Mouse (Mus musculus): Measurements from ENCODE around the gene Zfp941. TPM values are rescaled to one million over a fixed set of nuclear protein-coding genes. Genes with fewer than 3 reads are reported as not detected.

Gene Zfp941
- polyA plus RNA-seq, 1 experiment from 2014 or later: 21.5 TPM

- ATAC-seq (ENCODE audit: low read depth): no peak
- H3K9ac ChIP-seq: no peak overlapping the region
- peaks cover 12% of the 10 kb centered on the region for H3K27me3 ChIP-seq
- no peak overlapping the region for H3K4me3 ChIP-seq
- no peaks in the 10 kb centered on the region for H3K4me1 ChIP-seq (replicated peaks)
- no peak overlapping the region for H3K4me2 ChIP-seq
- no peaks in the 10 kb centered on the region for H3K9me3 ChIP-seq
- WGBS: 92% methylated on average over 2 of the region's 2 CpGs
- H3K36me3 ChIP-seq: no peaks in the 10 kb centered on the region
- H3K27ac ChIP-seq (replicated peaks): no peak overlapping the region
Measured at GRCm38 (mm10) chr7:140835758-140836087, 13.7 kb upstream of the Zfp941 start.

- Histone ChIP-seq H3K27me3 (0 out of 2 replicates have a peak, but pooled peaks cover 7% of the 10 kb centered on the region), H3K27ac (replicated peaks) (no peak within 1 kb of the TSS), H3K9me3 (no peaks in the 10 kb centered on the region), H3K9ac (no peak within 1 kb of the TSS), H3K4me3 (no peak within 1 kb of the TSS), H3K4me1 (replicated peaks) (no peaks in the 10 kb centered on the region), H3K36me3 (no peaks in the 10 kb centered on the region), H3K4me2 (no peak within 1 kb of the TSS)
- 49% methylated on average over 20 of the region's 20 CpGs for WGBS
- no peak for ATAC-seq (ENCODE audit: low read depth)
Measured at GRCm38 (mm10) chr7:140834968-140835757, 13.2 kb upstream of the Zfp941 start, which contains the start of gene Urah. Urah (plus strand) TSS chr7:140835018.

DNA sequence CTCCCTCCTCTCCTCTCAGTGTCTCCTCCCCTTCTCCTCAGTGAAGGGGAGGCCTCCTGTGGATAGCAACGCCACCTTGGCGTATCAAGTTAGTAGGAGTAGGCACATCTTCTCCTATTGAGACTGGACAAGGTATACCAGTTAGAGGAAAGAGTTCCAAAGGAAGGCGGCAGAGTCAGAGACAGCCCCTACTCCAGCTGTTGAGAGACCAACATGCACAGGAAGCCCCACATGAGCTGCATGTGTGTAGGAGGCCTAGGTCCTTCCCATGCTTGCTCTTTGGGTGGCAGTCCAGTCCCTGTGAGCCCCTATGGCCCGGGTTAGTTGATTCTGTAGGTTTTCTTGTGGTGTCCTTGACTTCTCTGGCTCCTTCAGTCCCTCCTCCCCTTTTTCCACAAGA, 11.4 kb upstream of the Zfp941 start:
- no peak overlapping the region for H3K4me2 ChIP-seq
- ATAC-seq (ENCODE audit: low read depth): no peak
- H3K9ac ChIP-seq: no peak overlapping the region
- H3K36me3 ChIP-seq: no peaks in the 10 kb centered on the region
- no peak overlapping the region for H3K27ac ChIP-seq (replicated peaks)
- no peaks in the 10 kb centered on the region for H3K27me3 ChIP-seq
- H3K9me3 ChIP-seq: no peaks in the 10 kb centered on the region
- WGBS: 85% methylated on average over 4 of the region's 4 CpGs
- no peaks in the 10 kb centered on the region for H3K4me1 ChIP-seq (replicated peaks)
- no peak overlapping the region for H3K4me3 ChIP-seq

- Histone ChIP-seq H3K27me3 (no peaks in the 10 kb centered on the region), H3K4me1 (replicated peaks) (no peaks in the 10 kb centered on the region), H3K36me3 (no peaks in the 10 kb centered on the region), H3K4me2 (no peak overlapping the region), H3K9ac (no peak overlapping the region), H3K4me3 (no peak overlapping the region), H3K27ac (replicated peaks) (no peak overlapping the region), H3K9me3 (no peaks in the 10 kb centered on the region)
- no peak for ATAC-seq (ENCODE audit: low read depth)
- WGBS: 73% methylated on average over 6 of the region's 6 CpGs
Measured at GRCm38 (mm10) chr7:140831447-140831846, 9.5 kb upstream of the Zfp941 start.

DNA sequence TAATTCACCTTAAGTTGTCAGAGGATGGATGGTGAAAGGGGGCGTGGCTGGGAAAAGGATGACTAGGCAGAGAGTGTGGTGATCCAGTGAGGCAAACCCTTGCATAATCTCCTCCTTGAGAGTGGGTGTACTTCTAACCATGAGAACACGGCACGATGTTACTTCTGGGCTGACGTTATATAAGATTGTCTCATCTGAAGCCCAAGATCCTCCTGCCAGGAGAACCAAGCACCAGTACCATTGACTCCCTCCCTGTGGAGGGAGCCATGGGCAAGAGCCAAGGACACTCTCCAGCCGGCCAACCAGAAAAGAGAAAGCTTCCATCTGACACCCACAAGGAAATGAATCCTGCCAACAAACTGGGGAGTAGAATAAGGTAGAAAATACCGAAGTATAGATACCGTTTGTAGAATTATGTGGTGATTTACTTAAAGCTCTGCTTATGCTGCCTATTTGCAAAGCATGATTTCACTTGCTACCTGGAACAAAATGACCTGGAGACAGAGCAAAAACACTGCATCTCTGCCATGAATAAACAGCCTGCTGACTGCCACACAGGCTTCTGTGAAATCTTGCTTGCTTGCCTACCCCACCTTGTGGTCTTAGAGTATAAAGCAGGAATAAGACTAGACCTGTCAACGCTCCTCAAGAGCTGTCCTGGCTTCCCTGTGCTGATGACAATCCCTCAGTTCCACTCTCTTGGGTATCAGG, 6.3 kb upstream of the Zfp941 start:
- Histone ChIP-seq H3K9me3 (no peaks in the 10 kb centered on the region), H3K27me3 (no peaks in the 10 kb centered on the region), H3K4me3 (no peak overlapping the region), H3K4me1 (replicated peaks) (no peaks in the 10 kb centered on the region), H3K9ac (no peak overlapping the region), H3K27ac (replicated peaks) (no peak overlapping the region), H3K4me2 (no peak overlapping the region), H3K36me3 (no peaks in the 10 kb centered on the region)
- ATAC-seq (ENCODE audit: low read depth): peak; percentile 32; the same call in 1 of the 2 replicates
- WGBS: 49% methylated on average over 8 of the region's 8 CpGs

GRCm38 (mm10) chr7:140822731-140823130, 753 bp upstream of the Zfp941 start:
- Histone ChIP-seq H3K4me1 (replicated peaks) (peaks cover 18% of the 10 kb centered on the region), H3K9ac (no peak overlapping the region), H3K27ac (replicated peaks) (no peak overlapping the region), H3K9me3 (no peaks in the 10 kb centered on the region), H3K4me3 (no peak overlapping the region), H3K27me3 (0 out of 2 replicates have a peak, but pooled peaks cover 4% of the 10 kb centered on the region), H3K4me2 (no peak overlapping the region), H3K36me3 (peaks cover 5% of the 10 kb centered on the region)
- WGBS: 87% methylated on average over 4 of the region's 4 CpGs
- ATAC-seq (ENCODE audit: low read depth): no peak

DNA sequence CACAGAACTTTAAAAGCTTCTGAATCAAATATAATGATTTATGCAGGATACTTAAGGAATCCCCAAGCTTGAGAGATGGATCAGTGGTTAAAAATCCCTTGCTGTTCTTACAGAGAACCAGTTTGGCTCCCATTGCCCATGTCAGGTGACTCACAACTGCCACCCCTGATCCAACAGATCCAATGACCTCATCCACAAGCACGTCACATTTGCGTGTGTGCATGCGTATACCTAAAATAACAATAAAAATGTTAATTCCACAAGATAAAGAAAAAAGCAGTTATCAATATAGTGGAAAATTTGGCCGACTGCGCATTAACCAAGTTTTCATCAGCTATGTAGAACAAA, 699 bp downstream of the Zfp941 start:
- peaks cover 11% of the 10 kb centered on the region for H3K36me3 ChIP-seq
- peak overlapping the region; percentile 64 for H3K4me3 ChIP-seq
- peak overlapping the region; percentile 66 for H3K4me2 ChIP-seq
- peak; percentile 68 for ATAC-seq (ENCODE audit: low read depth)
- WGBS: 45% methylated on average over 5 of the region's 5 CpGs
- H3K27me3 ChIP-seq: 0 out of 2 replicates have a peak, but pooled peaks cover 4% of the 10 kb centered on the region
- peak overlapping the region; percentile 78 for H3K9ac ChIP-seq
- H3K27ac ChIP-seq (replicated peaks): peak overlapping the region; percentile 90
- peaks cover 18% of the 10 kb centered on the region for H3K4me1 ChIP-seq (replicated peaks)
- no peaks in the 10 kb centered on the region for H3K9me3 ChIP-seq

- no peaks in the 10 kb centered on the region for H3K9me3 ChIP-seq
- 0 out of 2 replicates have a peak overlapping the region, but pooled peaks have one; percentile 5 for H3K4me3 ChIP-seq
- H3K27ac ChIP-seq (replicated peaks): no peak overlapping the region
- 48% methylated on average over 4 of the region's 4 CpGs for WGBS
- peaks cover 11% of the 10 kb centered on the region for H3K36me3 ChIP-seq
- H3K27me3 ChIP-seq: 0 out of 2 replicates have a peak, but pooled peaks cover 4% of the 10 kb centered on the region
- ATAC-seq (ENCODE audit: low read depth): no peak
- H3K4me2 ChIP-seq: peak overlapping the region; percentile 66
- H3K9ac ChIP-seq: no peak overlapping the region
- peaks cover 18% of the 10 kb centered on the region for H3K4me1 ChIP-seq (replicated peaks)
Measured at GRCm38 (mm10) chr7:140820173-140820572, 1.8 kb downstream of the Zfp941 start.

DNA sequence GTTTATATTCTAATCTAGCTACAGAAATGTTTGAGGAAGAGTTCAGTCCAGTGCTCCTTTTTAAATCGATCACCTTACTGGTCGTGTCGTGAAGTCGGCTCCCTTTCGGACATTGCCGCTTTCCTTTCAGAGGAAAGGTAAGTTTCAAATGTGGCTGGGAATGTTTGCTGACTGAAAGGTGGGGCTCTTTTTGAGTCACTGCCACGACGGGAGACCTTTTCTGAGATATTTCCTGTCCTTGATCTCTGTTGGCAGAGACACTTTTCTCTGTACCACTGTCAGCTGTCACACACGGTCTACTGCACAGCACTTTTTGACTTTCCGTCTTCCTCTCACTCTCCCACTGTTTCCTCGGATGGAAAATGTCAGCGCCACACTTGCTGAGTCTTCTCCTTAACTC, 9.1 kb downstream of the Zfp941 start:
- Histone ChIP-seq H3K9ac (no peak overlapping the region), H3K27me3 (no peaks in the 10 kb centered on the region), H3K4me2 (no peak overlapping the region), H3K4me1 (replicated peaks) (no peaks in the 10 kb centered on the region), H3K9me3 (no peaks in the 10 kb centered on the region), H3K36me3 (peaks cover 41% of the 10 kb centered on the region), H3K27ac (replicated peaks) (no peak overlapping the region), H3K4me3 (no peak overlapping the region)
- WGBS: 92% methylated on average over 12 of the region's 12 CpGs
- ATAC-seq (ENCODE audit: low read depth): no peak

DNA sequence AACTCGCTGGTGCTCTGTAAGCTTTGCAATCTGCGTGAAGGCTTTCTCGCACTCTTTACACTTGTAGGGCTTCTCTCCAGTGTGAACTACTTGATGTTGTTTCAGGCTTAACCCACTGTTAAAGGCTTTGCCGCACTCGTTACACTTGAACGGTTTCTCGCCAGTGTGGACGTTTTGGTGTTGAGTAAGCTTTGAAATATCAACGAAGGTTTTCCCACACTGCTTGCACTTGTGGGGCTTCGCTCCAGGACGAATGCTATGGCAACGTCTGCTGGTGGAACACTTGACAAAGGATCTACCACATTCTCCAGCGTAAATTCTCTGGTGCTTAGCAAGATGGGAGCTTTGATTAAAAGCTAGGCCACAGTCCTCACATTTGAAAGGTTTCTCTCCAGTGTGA, 10.3 kb downstream of the Zfp941 start:
- no peak overlapping the region for H3K9ac ChIP-seq
- no peak overlapping the region for H3K4me2 ChIP-seq
- H3K36me3 ChIP-seq: peaks cover 41% of the 10 kb centered on the region
- no peaks in the 10 kb centered on the region for H3K4me1 ChIP-seq (replicated peaks)
- 89% methylated on average over 13 of the region's 13 CpGs for WGBS
- ATAC-seq (ENCODE audit: low read depth): no peak
- H3K4me3 ChIP-seq: no peak overlapping the region
- H3K9me3 ChIP-seq: no peaks in the 10 kb centered on the region
- H3K27me3 ChIP-seq: no peaks in the 10 kb centered on the region
- H3K27ac ChIP-seq (replicated peaks): no peak overlapping the region

DNA sequence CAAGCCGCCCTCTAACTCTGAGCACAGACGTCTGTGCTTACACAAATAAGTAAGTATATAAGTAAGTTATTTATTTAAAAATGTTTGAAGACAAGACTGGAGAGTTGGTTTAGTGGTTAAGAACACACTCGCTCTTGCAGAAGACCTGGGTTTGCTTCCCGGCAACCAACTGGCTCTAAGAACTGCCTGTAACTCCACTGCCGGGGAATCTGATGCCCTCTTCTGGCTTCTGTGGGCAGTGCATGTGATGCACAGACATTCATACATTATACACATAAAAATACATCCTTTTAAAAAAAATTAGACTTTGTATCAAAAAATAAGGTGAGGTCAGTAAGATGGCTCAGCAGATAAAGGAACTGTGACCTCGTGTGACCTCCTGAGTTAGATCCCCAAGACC, 11.5 kb downstream of the Zfp941 start:
- H3K4me3 ChIP-seq: no peak overlapping the region
- no peak for ATAC-seq (ENCODE audit: low read depth)
- H3K4me2 ChIP-seq: no peak overlapping the region
- H3K9me3 ChIP-seq: no peaks in the 10 kb centered on the region
- H3K9ac ChIP-seq: no peak overlapping the region
- 94% methylated on average over 6 of the region's 6 CpGs for WGBS
- H3K27me3 ChIP-seq: no peaks in the 10 kb centered on the region
- H3K27ac ChIP-seq (replicated peaks): no peak overlapping the region
- H3K4me1 ChIP-seq (replicated peaks): no peaks in the 10 kb centered on the region
- peaks cover 41% of the 10 kb centered on the region for H3K36me3 ChIP-seq

DNA sequence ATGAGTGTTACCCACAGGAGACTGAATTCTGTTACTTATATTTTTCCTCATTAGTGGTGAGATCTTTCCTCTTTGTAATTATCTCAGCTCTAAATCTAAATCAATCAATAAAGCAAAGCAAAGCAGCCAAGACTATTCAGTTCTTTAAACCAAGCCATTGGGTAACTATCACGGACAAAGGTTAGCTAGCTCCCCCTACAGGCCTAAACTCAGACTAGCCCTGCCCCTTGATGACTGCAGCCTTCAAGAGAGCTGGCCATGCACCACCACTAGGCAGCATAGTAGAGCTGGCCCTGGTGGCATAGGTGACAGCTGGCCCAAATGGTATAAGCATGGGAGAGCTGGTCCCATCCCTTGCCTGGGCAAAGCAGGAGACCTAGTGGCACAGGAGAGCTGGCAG, 16.3 kb downstream of the Zfp941 start:
- Histone ChIP-seq H3K36me3 (peaks cover 12% of the 10 kb centered on the region), H3K9ac (no peak overlapping the region), H3K27me3 (no peaks in the 10 kb centered on the region), H3K4me3 (no peak overlapping the region), H3K4me1 (replicated peaks) (no peaks in the 10 kb centered on the region), H3K9me3 (no peaks in the 10 kb centered on the region), H3K27ac (replicated peaks) (no peak overlapping the region), H3K4me2 (no peak overlapping the region)
- no peak for ATAC-seq (ENCODE audit: low read depth)
- WGBS: 22% methylated on average over 1 of the region's 1 CpGs
